Mouse (Mus musculus): Measurements from ENCODE around the gene Btla.

- TF ChIP-seq CTCF (IDR thresholded peaks at IDR 0.05; ENCODE audit: low read depth): no peak
- no peak for TF ChIP-seq EP300 (IDR thresholded peaks at IDR 0.05; ENCODE audit: low read depth)
Observed at GRCm38 (mm10) chr16:45262051-45262450, 37.9 kb downstream of the Btla start.

All from liver, postnatal 0 days (tissue).